Mouse (Mus musculus): ENCODE measurements around the gene Myoz1.

Myoz1 gene

GRCm38 (mm10) chr14:20672990-20673389 is 16.6 kb upstream of the Myoz1 start:
- DNase-seq (ENCODE audit: low spot score) = no peak

DNA sequence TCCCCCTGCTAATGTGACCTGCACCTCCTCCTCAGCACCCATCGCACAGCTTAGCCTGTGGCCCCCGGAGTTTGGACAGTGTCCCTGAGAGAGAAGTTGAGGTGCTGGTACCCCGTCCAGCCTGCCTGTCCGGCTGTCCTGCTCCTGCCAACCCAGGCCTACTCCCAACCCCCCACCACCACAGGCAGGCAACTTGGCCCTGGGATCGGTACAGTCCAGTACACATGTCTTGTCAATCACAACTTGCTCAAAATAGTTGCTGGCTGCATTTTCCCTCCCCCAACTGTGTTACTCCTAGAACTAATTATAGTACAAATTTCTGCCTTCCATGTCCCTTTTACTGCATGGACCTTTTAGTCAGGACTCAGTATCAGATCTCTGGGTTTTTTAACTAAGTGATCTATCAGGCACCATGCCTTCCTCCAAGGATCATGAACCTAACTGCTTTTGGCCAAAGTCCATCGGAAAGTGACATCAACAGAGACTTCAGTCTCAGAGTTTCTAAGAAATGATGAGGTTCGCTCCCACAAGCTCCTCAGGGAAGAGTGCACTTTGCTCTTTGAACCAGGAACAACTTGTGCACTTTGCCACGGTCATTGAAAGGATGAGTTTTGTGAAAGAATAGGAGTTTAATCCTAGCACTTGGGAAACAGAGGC is 11.9 kb upstream of the Myoz1 start, which contains the start of gene Synpo2l:
Synpo2l (minus strand) TSS at position 201 of the 657 bp plus-strand sequence.
- DNase-seq (ENCODE audit: low spot score) = peak; percentile 74

DNA sequence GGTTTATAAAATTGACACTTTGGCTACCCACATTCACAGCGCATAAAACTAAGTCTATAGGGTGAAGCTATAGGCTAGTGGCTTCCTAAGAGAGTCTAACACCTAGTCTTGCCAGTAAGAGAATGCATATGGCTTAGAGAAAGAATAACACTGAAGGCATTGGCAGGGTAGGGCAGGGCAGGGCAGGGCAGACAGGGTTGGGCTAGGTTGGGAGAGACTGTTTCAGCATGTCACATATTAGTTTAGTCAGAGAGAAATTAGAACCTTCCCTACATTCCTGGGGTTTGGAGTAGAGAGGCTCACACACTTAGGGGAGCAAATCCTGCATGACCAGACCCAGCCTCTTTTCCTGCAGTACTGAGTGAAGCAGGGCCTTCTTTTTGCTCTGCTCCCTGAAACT is 11.1 kb upstream of the Myoz1 start:
- DNase-seq (ENCODE audit: low spot score) = no peak

- no peak for DNase-seq (ENCODE audit: low spot score)
Observed at GRCm38 (mm10) chr14:20664436-20664835, 8.1 kb upstream of the Myoz1 start.

GRCm38 (mm10) chr14:20663601-20664000 is 7.3 kb upstream of the Myoz1 start:
- DNase-seq (ENCODE audit: low spot score) = no peak

DNA sequence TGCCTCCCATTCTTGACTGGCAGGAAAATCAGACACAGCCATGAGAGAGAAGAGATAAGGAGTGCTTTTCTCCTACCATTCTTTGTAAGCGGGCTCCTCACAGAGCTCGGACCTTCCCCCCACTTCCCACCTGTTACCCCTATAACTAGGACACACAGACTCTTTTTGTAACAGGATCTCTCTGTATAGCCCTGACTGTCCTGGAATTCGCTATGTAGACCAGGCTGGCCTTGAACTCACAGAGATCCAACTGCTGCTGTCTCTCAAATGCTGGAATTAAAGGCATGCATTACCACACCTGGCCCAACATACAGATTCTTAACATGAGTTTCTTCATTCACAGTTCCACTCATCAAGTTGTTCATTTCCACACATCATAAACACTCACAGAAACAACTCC is 6.4 kb upstream of the Myoz1 start:
- DNase-seq (ENCODE audit: low spot score) = no peak

DNA sequence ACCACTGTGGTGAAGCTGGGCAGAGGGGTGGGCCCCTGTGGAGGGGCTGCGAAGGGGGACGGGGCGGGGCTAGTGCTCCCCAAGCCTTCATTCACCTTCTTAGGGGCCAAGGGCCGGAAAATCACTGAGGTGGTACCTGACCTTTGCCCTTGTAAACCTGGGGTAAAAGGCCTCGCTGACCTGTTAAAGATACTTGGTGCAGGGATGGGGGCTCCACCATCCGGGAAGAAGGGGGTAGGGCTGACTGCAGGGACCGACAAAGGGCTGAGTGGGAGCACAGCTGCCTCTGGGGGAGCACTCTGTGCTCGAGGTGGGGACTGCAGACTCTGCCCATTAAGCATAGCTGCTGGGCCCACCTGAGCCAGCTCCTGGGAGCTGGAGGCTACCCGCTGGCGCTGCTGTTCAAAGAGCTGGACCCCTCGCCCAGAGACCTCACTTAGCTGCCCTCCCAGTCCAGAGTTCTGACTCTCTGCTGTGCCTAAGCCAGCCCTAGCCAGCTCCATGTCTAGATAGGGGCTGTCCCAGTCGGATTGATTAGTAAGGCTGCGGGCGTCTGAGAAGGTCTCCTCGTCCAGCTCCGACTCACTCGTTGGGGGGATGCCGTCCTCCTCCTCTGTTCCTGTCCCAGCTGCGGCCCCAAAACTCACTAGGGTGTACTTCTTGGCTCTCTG is 5.5 kb upstream of the Myoz1 start:
- peak; percentile 73 for DNase-seq (ENCODE audit: low spot score)

DNA sequence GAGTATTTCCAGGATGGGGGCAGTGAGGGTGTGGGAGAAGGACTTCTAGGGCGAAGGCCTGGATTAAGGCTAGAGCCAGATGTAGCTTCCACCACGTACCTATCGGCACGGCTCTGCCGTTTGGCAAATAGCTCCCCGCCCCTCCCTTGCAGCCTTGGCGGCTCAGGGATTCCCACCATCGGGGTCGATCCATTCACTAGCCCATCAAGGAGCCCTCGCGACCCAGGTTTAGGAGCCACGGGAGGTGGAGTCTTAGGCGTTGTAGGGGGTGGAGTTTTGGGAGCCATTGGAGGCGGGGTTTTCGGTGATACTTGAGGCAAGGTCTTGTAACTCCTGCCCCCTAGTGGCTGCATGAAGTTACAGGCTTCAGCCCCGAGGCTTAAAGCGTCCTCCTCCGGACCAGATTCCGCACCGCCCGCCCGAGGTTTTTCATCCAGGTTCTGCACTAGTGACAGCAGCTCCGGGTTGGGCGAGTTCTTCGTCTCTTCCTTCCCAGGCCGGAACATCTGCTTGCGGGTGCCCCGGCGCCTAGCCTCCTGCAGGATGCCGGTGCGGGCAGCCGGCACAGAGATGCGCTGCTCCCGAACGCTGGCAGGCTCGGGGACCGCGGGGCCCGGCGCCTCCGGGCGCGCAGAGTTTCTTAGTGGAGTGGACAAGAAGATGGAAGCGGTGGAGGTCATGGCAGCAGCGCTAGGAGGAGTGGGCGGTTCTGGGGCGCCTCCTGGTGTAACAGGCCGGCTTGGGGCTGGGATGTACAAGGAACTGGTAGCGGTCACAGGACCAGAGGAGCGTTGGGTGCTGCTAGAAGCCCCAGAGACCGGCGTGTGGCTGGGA is 4.7 kb upstream of the Myoz1 start:
- peak; percentile 94 for DNase-seq (ENCODE audit: low spot score)

DNA sequence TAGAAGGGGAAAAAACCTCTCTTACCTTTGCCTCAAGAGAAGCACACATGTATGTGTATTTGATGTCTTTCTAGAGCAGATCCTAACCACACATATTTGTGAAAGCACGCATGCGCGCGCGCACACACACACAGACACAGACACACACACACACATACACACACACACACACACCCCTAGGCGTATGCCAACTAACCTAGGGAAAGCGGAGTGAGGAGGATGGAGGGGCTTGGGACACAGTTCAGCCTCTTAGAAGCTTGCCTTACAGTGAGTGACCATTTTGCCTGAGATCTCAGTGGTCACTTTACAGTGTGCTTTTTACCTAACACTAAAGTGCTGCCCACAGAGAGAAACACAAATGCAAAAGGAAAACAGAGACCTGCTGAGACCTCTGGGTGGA is 3.3 kb upstream of the Myoz1 start:
- DNase-seq (ENCODE audit: low spot score) = no peak

GRCm38 (mm10) chr14:20658902-20659301 is 2.6 kb upstream of the Myoz1 start:
- no peak for DNase-seq (ENCODE audit: low spot score)

- DNase-seq (ENCODE audit: low spot score) = no peak
Observed at GRCm38 (mm10) chr14:20658326-20658725, 2.0 kb upstream of the Myoz1 start.

GRCm38 (mm10) chr14:20655731-20656130 is 609 bp downstream of the Myoz1 start:
- no peak for DNase-seq (ENCODE audit: low spot score)

- no peak for DNase-seq (ENCODE audit: low spot score)
Observed at GRCm38 (mm10) chr14:20654690-20655421, 1.5 kb downstream of the Myoz1 start.

GRCm38 (mm10) chr14:20651722-20652256 is 4.6 kb downstream of the Myoz1 start:
- no peak for DNase-seq (ENCODE audit: low spot score)

DNA sequence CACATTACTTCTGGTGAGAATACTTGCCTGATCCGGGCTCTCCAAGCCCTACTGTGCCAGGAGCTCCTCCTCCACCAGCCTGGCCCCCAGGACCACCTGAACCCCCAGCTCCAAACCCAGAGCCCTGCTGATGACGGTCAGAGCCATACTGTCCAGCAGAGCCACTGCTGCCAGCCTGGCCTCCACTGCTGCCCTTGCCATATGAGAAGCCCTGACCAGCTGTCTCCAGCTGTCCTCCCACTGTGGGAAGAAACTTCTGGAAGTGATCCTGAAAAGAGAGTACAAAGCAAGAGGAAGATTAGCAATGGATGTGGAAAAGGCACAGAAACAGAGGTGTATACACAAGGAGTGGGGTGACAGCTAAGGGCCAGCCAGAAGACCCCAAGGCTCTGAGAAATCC is 5.3 kb downstream of the Myoz1 start:
- DNase-seq (ENCODE audit: low spot score) = no peak

GRCm38 (mm10) chr14:20646381-20646780 is 10.0 kb downstream of the Myoz1 start:
- DNase-seq (ENCODE audit: low spot score) = no peak

DNA sequence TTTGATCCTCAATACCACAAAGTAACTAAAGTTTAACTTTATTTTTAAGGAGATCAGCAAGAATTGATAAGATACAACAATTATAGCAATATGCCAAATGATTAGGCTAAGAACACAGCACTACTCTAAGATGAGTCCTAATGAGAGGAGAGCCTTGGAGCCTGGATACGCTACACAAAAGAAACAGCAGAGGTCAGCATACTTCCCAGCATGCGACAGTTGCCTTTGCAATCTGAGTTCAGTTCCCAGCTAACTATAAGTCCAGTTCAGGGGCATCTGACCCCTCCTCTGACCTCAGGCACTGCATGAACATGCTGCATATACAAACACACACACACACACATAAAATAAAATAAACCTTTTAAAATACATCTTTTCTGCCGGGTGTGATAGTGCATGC is 10.8 kb downstream of the Myoz1 start:
- no peak for DNase-seq (ENCODE audit: low spot score)

GRCm38 (mm10) chr14:20641438-20641875 is 14.9 kb downstream of the Myoz1 start:
- peak; percentile 27 for DNase-seq (ENCODE audit: low spot score)

DNA sequence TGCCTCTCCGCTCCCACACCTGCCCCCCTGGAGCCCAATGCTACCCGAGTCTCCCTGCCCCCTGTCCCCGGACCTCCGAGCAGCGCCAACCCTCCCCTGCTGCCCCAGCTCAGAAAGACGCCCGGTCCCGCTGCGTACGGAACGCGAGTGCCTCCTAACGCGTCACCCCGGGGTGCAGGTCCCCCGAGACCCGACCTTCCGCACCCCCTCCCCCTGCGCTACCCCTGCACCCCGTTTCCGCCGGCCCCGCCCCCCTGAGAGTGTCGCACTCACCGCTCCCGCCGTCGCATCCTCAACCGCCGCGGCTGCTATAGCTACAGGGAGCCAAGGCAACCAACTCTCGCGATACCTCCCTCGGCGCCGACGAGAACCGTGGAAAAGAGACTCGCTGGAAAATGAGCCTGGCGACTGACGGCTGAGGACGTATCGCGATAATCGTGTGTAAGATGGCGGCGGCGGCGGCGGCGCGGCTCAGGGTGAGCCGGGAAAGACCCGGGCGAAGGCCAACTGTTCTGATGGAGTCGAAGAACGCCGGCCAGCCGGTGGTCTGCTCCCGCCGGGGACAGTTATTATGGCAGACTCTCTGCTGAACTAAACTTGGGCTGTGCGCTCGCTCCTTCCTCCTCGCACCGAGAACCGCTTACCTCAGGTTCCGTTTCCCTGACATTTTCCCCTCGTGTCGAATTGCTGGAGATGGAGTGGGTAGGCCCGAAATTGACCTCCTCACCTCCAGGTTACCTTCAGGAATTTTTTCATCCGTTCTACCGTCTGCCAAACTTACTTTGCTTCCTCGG is 15.5 kb downstream of the Myoz1 start, which contains the start of gene Usp54:
Usp54 (minus strand) TSS at position 420 of the 794 bp plus-strand sequence.
- DNase-seq (ENCODE audit: low spot score) = peak; percentile 96

- no peak for DNase-seq (ENCODE audit: low spot score)
Observed at GRCm38 (mm10) chr14:20639918-20640619, 16.3 kb downstream of the Myoz1 start.

Data from yolk sac, embryonic 10.5 days (tissue).